Mouse (Mus musculus): Measurements from ENCODE around the gene Eloa.

DNA sequence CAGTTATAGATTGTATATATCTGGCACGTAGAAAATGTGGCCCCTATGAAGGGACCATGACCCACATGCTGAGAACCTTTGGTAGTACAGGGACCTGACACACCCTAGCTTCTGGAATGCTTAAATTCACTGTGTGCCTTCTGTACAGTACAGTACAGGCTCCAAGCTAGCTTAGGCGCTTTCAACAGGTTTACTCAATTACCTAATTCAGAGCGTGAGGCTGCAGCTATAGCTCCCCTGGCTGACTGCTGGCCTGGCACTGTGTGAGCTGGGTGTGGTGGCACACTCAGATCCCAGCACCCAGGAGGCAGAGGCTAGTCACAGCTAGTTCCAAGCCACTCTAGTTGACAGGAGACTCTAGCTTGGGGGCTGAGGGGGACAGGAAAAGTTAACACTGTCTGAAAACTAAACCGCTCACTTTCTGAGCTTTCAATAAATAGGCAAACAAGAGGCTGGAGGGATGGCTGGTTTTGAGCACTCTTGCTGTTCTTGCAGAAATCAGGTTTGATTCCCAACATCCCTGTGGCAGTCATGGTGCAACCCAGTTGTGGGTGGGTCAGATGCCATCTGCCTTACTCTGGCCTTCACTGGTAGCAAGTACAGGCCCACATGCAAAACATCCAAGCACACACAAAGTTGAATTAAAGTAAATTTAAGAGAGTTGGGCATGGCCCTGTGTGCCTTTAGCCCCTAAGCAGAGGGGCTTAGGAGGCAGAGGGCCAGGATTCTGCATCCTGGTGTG, 26.9 kb upstream of the Eloa start:
- TF ChIP-seq CTCF (IDR thresholded peaks at IDR 0.05; ENCODE audit: extremely low read depth, insufficient read length, insufficient replicate concordance, low read depth, low read length) (no peak), POLR2A (IDR thresholded peaks at IDR 0.05; ENCODE audit: low read depth, low read length) (no peak)
